Mouse (Mus musculus): Measurements from ENCODE around the gene Rab26. TPM values are rescaled to one million over a fixed set of nuclear protein-coding genes. Genes with fewer than 3 reads are reported as not detected.

Rab26 gene
- polyA plus RNA-seq, 1 experiment: 0.42 TPM

- TF ChIP-seq MYOG (IDR thresholded peaks at IDR 0.05; ENCODE audit: control insufficient read depth, extremely low read depth, insufficient read length): no peak
- no peak for TF ChIP-seq USF1 (IDR thresholded peaks at IDR 0.05; ENCODE audit: low read depth)
- no peak for TF ChIP-seq FOSL1 (IDR thresholded peaks at IDR 0.05; ENCODE audit: insufficient read depth, low read length, poor library complexity, severe bottlenecking)
- TF ChIP-seq CTCF (IDR thresholded peaks at IDR 0.05; ENCODE audit: control insufficient read depth, insufficient read depth, insufficient read length): no peak
- TF ChIP-seq CEBPB (IDR thresholded peaks at IDR 0.05; ENCODE audit: low read depth): no peak
- TF ChIP-seq MYOD1 (IDR thresholded peaks at IDR 0.05; ENCODE audit: control insufficient read depth, insufficient read length, low read depth): no peak
- no peak for TF ChIP-seq MAX (IDR thresholded peaks at IDR 0.05)
- no peaks in the 10 kb centered on the region for H3K27me3 ChIP-seq (ENCODE audit: control insufficient read depth, insufficient read depth, insufficient read length)
- no peaks in the 10 kb centered on the region for H3K79me2 ChIP-seq (ENCODE audit: control insufficient read depth, insufficient read depth)
- no peak overlapping the region for H3K4me3 ChIP-seq (ENCODE audit: insufficient read depth, poor library complexity, severe bottlenecking)
- H3K79me3 ChIP-seq (ENCODE audit: low read depth): no peaks in the 10 kb centered on the region
- H3ac ChIP-seq (ENCODE audit: control insufficient read depth, insufficient read length, low read depth): no peak overlapping the region
- no peaks in the 10 kb centered on the region for H3K36me3 ChIP-seq (ENCODE audit: control insufficient read depth, insufficient read depth)
These were observed 10.6 kb upstream of the Rab26 start for GRCm38 (mm10) chr17:24544613-24545012.

- Histone ChIP-seq H3K27me3 (ENCODE audit: control insufficient read depth, insufficient read depth, insufficient read length) (no peaks in the 10 kb centered on the region), H3K79me3 (ENCODE audit: low read depth) (no peaks in the 10 kb centered on the region), H3ac (ENCODE audit: control insufficient read depth, insufficient read length, low read depth) (no peak overlapping the region), H3K36me3 (ENCODE audit: control insufficient read depth, insufficient read depth) (no peaks in the 10 kb centered on the region), H3K79me2 (ENCODE audit: control insufficient read depth, insufficient read depth) (no peaks in the 10 kb centered on the region), H3K4me3 (ENCODE audit: insufficient read depth, poor library complexity, severe bottlenecking) (no peak overlapping the region)
- no peak for TF ChIP-seq FOSL1 (IDR thresholded peaks at IDR 0.05; ENCODE audit: insufficient read depth, low read length, poor library complexity, severe bottlenecking)
- TF ChIP-seq CTCF (IDR thresholded peaks at IDR 0.05; ENCODE audit: control insufficient read depth, insufficient read depth, insufficient read length): peak; percentile 24
These were observed 6.4 kb upstream of the Rab26 start for GRCm38 (mm10) chr17:24540375-24540774.

GRCm38 (mm10) chr17:24538950-24539349, 4.9 kb upstream of the Rab26 start:
- H3K27me3 ChIP-seq (ENCODE audit: control insufficient read depth, insufficient read depth, insufficient read length): no peaks in the 10 kb centered on the region
- H3K79me2 ChIP-seq (ENCODE audit: control insufficient read depth, insufficient read depth): no peaks in the 10 kb centered on the region
- no peaks in the 10 kb centered on the region for H3K36me3 ChIP-seq (ENCODE audit: control insufficient read depth, insufficient read depth)
- no peak for TF ChIP-seq MYOG (IDR thresholded peaks at IDR 0.05; ENCODE audit: control insufficient read depth, extremely low read depth, insufficient read length)
- no peak for TF ChIP-seq FOSL1 (IDR thresholded peaks at IDR 0.05; ENCODE audit: insufficient read depth, low read length, poor library complexity, severe bottlenecking)
- TF ChIP-seq USF1 (IDR thresholded peaks at IDR 0.05; ENCODE audit: low read depth): no peak
- TF ChIP-seq CTCF (IDR thresholded peaks at IDR 0.05; ENCODE audit: control insufficient read depth, insufficient read depth, insufficient read length): no peak
- TF ChIP-seq MYOD1 (IDR thresholded peaks at IDR 0.05; ENCODE audit: control insufficient read depth, insufficient read length, low read depth): no peak
- TF ChIP-seq MAX (IDR thresholded peaks at IDR 0.05): no peak
- TF ChIP-seq CEBPB (IDR thresholded peaks at IDR 0.05; ENCODE audit: low read depth): no peak
- no peaks in the 10 kb centered on the region for H3K79me3 ChIP-seq (ENCODE audit: low read depth)
- H3K4me3 ChIP-seq (ENCODE audit: insufficient read depth, poor library complexity, severe bottlenecking): no peak overlapping the region
- H3ac ChIP-seq (ENCODE audit: control insufficient read depth, insufficient read length, low read depth): no peak overlapping the region

- H3ac ChIP-seq (ENCODE audit: control insufficient read depth, insufficient read length, low read depth): no peak overlapping the region
- H3K36me3 ChIP-seq (ENCODE audit: control insufficient read depth, insufficient read depth): no peaks in the 10 kb centered on the region
- no peaks in the 10 kb centered on the region for H3K27me3 ChIP-seq (ENCODE audit: control insufficient read depth, insufficient read depth, insufficient read length)
- H3K79me2 ChIP-seq (ENCODE audit: control insufficient read depth, insufficient read depth): no peaks in the 10 kb centered on the region
- H3K4me3 ChIP-seq (ENCODE audit: insufficient read depth, poor library complexity, severe bottlenecking): no peak overlapping the region
- no peaks in the 10 kb centered on the region for H3K79me3 ChIP-seq (ENCODE audit: low read depth)
- TF ChIP-seq FOSL1 (IDR thresholded peaks at IDR 0.05; ENCODE audit: insufficient read depth, low read length, poor library complexity, severe bottlenecking) (no peak), CEBPB (IDR thresholded peaks at IDR 0.05; ENCODE audit: low read depth) (no peak), MYOD1 (IDR thresholded peaks at IDR 0.05; ENCODE audit: control insufficient read depth, insufficient read length, low read depth) (no peak), USF1 (IDR thresholded peaks at IDR 0.05; ENCODE audit: low read depth) (no peak)
These were observed 3.5 kb upstream of the Rab26 start for GRCm38 (mm10) chr17:24537536-24537935.

GRCm38 (mm10) chr17:24535300-24535699, 1.3 kb upstream of the Rab26 start:
- TF ChIP-seq MAX (IDR thresholded peaks at IDR 0.05): no peak
- TF ChIP-seq CEBPB (IDR thresholded peaks at IDR 0.05; ENCODE audit: low read depth): no peak
- no peak for TF ChIP-seq MYOD1 (IDR thresholded peaks at IDR 0.05; ENCODE audit: control insufficient read depth, insufficient read length, low read depth)
- no peak for TF ChIP-seq USF1 (IDR thresholded peaks at IDR 0.05; ENCODE audit: low read depth)
- TF ChIP-seq MYOG (IDR thresholded peaks at IDR 0.05; ENCODE audit: control insufficient read depth, extremely low read depth, insufficient read length): no peak
- no peak for TF ChIP-seq FOSL1 (IDR thresholded peaks at IDR 0.05; ENCODE audit: insufficient read depth, low read length, poor library complexity, severe bottlenecking)
- no peak for TF ChIP-seq CTCF (IDR thresholded peaks at IDR 0.05; ENCODE audit: control insufficient read depth, insufficient read depth, insufficient read length)
- Histone ChIP-seq H3K36me3 (ENCODE audit: control insufficient read depth, insufficient read depth) (no peaks in the 10 kb centered on the region), H3K79me3 (ENCODE audit: low read depth) (peaks cover 1% of the 10 kb centered on the region), H3K4me3 (ENCODE audit: insufficient read depth, poor library complexity, severe bottlenecking) (no peak overlapping the region), H3K27me3 (ENCODE audit: control insufficient read depth, insufficient read depth, insufficient read length) (no peaks in the 10 kb centered on the region), H3K79me2 (ENCODE audit: control insufficient read depth, insufficient read depth) (no peaks in the 10 kb centered on the region), H3ac (ENCODE audit: control insufficient read depth, insufficient read length, low read depth) (no peak overlapping the region)

GRCm38 (mm10) chr17:24533099-24533992, 664 bp downstream of the Rab26 start:
- Histone ChIP-seq H3ac (ENCODE audit: control insufficient read depth, insufficient read length, low read depth) (no peak overlapping the region), H3K79me2 (ENCODE audit: control insufficient read depth, insufficient read depth) (peaks cover 17% of the 10 kb centered on the region), H3K79me3 (ENCODE audit: low read depth) (peaks cover 15% of the 10 kb centered on the region), H3K4me3 (ENCODE audit: insufficient read depth, poor library complexity, severe bottlenecking) (no peak overlapping the region), H3K27me3 (ENCODE audit: control insufficient read depth, insufficient read depth, insufficient read length) (no peaks in the 10 kb centered on the region), H3K36me3 (ENCODE audit: control insufficient read depth, insufficient read depth) (peaks cover 16% of the 10 kb centered on the region)
- TF ChIP-seq FOSL1 (IDR thresholded peaks at IDR 0.05; ENCODE audit: insufficient read depth, low read length, poor library complexity, severe bottlenecking) (no peak), MYOG (IDR thresholded peaks at IDR 0.05; ENCODE audit: control insufficient read depth, extremely low read depth, insufficient read length) (no peak)

Measured in C2C12 (cell line).